Mouse (Mus musculus) heart, adult 9 months (tissue): ENCODE results near the gene Cyp27b1.
A peak's percentile ranks its signal among the peaks of the same experiment; 100 is the strongest.

Experiments
- DNase-seq, 2 experiments: peaks; one replicate each; pipeline ENCODE4 v3.0.0; 2022; ENCODE audit warnings: low spot score in 2 of 2

Cyp27b1 gene

GRCm38 (mm10) chr10:127047954-127048353, at the start of gene Cyp27b1:
Gene Cyp27b1, plus strand, starts transcription at chr10:127048250.
- DNase-seq, result no peak

DNA sequence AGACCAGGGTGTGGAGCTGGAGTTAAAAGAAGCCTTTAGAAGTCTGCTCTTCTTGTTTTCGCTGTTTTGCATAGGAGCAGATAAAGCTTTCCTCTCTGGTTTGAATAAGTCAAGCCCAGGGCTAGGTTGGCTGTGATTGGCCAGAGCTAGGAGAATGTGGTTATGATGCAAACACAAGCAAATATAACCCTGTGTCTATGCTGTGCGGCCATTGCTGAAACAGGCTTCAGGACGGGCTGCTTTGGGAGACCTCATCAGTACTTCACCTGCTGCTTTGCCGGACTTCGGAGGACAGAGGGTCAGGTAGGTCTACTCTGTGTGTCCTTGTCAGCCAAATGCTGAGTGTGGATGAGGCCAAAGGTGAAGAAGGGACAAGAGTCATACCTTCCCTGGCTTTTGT, 47.5 kb upstream of the Cyp27b1 start, which contains the start of gene Avil:
TSS of gene Avil (plus strand) at position 181 of the 400 bp plus-strand sequence.
- DNase-seq, result no peak

DNA sequence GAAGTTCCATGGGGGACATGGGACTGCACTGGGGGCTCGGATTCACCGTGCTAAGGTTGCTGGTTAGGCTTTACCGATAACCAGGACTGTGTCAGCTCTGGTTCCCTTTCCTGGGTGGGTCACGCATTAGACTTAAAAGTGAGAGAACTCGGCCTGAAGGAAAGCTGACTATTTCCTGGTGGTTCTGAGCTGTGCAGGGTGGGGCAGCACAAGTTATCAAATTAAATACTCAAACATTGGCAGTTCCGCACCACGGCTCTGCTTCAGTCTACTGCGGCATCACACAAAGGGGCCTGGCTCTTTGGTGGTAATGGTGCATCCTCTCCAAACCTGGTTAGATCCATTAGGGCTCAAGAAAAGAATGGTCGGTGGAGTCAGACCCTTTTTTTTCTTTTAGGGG, 46.8 kb upstream of the Cyp27b1 start:
- no peak for DNase-seq

DNA sequence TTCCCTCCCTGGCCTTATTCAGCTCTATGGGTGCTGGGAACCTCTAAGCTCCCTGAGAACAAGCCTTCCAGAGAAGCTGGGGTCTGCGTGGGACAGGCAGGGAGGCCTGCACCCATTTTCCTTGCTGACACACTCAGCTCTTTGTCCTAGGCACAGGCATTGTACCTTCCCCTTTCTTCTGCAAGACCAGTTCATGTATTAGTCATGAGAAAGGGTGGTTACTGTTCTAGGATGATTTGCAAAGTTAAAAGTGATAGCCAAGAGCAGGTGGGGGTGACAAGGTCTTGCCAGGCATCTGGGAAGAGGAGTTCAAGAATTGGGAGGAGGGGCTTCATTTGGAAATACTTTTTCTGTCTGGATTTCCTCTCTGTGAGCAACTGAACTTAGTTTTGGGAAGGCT, 46.0 kb upstream of the Cyp27b1 start:
- no peak for DNase-seq

GRCm38 (mm10) chr10:127002765-127003164, 45.3 kb upstream of the Cyp27b1 start:
- DNase-seq, result no peak

- DNase-seq, result no peak
Observed at GRCm38 (mm10) chr10:127003334-127003733, 44.7 kb upstream of the Cyp27b1 start.

DNA sequence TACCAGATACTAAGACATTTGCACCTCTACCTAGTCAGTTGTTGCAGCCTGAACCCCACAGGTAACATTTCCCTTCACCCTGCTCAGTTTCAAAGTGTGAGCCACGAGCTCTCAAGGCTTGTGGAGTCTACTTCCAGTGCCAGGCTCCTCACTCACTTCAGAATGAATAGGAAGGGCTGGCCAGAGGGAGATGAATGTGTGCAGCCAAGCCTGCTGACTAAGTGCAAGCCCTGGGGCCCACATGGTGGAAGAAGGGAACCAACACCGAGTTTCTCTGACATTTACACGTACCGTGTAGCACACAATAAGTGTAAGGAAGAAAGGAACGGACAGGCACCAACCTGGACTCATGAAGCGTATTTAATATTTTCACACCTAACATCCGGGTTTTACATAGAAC, 44.2 kb upstream of the Cyp27b1 start:
- DNase-seq, result no peak

DNA sequence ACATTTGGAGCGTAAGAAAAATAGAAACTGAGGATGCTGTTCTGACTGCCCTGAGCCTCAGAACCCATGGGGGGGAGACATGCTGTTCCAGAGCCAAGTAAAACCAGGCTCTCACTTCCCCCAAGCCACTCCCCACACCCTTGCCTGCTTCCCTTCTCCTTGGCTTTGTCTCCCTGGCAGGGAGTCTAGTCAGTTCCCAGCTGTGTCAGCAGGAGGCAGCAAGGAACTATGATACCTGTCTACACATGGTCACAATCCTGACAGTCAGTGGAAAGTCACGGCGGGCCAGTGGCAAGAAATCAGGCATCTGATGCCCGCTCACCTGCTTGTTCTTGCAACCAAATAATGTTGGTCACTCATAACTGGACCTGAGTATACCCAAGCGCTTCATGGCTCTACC, 31.6 kb upstream of the Cyp27b1 start:
- DNase-seq, result no peak

- DNase-seq, result no peak
Observed at GRCm38 (mm10) chr10:127017071-127017470, 31.0 kb upstream of the Cyp27b1 start.

DNA sequence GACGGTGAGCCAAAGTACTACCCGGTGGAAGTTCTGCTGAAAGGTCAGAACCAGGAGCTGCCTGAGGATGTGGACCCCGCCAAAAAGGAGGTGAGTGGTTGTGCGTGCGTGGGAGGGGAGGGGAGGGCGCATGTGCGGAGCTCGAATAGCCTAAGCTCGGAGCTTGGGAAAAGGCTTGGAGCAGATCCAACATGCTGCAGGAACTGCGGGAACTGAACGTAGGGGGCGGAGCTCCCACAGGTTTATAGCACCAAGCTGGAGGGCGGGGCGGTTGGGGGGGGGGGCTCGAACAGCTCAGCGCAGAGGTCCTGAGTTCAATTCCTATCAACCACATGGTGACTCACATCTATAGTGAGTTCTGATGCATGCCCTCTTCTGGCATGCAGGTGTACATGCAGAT, 29.6 kb upstream of the Cyp27b1 start:
- no peak for DNase-seq

DNA sequence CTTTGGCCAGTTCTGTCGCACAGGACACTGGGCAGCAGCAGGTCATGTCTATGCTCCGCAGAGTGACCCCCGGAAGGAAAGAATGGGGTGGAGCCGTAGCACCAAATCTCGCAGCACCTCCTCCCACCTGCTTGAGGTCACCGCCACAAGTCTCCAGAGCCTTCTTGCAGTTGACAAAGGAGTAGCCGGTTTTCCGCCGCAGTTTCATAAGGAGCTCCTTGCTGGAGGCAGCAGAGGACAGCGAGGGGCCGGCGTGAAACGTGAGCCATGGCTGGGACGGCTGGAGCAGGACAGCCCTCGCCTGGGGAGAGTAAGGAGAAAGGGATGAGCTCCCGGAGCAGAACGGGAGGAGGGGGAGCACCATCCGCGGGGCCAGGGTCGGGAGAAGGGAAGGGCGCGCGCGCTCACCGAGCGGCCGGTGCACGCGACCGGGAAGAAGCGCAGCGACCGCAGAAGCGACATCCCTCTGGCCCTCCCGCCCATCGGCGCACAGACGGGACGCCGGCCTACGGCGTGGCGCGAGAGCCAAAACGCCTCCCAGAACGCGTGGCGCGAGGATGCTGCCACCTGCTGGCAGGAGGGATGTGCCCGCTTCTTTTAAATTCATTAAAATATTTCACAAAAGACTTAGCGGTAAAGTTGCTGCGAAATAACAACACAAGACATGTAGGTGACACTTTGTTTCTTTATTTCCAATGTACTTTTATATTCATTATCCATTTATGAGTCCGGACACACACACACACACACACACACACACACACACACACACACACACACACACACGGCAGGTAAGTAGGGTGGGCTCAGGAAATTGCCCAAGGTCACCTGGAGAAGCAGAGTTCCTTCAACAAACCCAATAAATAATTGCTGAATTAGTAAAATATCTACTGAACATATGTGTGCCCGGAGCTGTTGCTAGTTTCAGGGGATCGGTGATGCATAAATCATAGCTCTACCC, 17.4 kb upstream of the Cyp27b1 start, which contains the start of gene Tsfm:
TSS of gene Tsfm (minus strand) at position 505 of the 961 bp plus-strand sequence.
- peak; percentile 76 to 88 for DNase-seq

- DNase-seq, result no peak
Observed at GRCm38 (mm10) chr10:127033301-127033741, 14.7 kb upstream of the Cyp27b1 start.

DNA sequence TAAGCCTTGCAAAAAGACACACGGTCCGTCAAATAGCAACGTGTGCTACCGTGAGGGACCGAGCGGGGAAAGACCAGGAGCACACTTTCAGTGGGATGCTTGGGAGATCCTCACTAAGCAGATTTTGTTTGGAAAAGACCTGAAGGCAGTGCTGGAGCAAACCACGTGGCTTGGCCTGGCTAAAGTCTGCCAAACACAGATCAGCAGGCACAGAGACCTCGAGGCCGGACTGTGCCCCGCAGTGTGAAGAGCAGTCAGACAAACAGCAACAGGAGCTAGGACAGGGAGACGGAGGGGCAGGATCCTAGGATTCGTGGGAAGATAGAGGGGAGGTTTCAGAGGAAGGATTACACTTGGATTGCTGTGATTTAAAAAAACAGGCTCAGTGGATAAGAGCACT, 11.8 kb upstream of the Cyp27b1 start:
- no peak for DNase-seq

- no peak for DNase-seq
Observed at GRCm38 (mm10) chr10:127037641-127038040, 10.4 kb upstream of the Cyp27b1 start.

GRCm38 (mm10) chr10:127040569-127041214, 7.4 kb upstream of the Cyp27b1 start:
- no peak for DNase-seq

- peak in 1 of 2 experiments; percentile 35 for DNase-seq
Observed at GRCm38 (mm10) chr10:127041274-127041766, 6.7 kb upstream of the Cyp27b1 start, which contains the start of the genes Mettl1 and Eef1akmt3. Gene Mettl1, plus strand, starts transcription at chr10:127041414. Gene Eef1akmt3, minus strand, starts transcription at chr10:127041513.

DNA sequence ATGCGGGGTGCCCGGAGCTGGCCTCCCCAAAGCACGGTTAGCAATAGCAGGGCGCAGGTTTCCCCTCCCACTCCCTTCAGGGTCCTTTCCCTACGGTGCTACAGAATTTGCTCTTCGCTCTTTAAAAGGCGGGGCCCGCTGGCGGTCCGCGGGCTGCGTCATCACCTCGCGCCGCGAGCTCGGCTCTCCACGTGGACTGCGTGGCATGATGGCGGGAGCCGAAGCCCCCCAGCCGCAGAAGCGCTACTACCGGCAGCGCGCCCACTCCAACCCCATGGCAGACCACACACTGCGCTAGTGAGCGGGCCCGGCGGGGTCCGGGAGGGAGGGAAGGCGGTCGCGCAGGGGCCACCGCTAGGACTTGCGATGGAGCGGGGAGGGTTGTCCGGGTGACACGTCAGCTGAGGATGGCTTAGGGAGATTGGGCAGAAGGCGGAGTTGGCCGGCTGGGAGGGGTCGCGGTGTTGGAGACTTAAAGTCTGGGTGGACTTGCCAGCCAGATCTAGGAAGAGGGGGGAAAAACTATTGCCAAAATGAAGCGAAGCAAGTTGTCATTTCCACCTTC, 6.2 kb upstream of the Cyp27b1 start:
- peak; percentile 81 to 87 for DNase-seq

DNA sequence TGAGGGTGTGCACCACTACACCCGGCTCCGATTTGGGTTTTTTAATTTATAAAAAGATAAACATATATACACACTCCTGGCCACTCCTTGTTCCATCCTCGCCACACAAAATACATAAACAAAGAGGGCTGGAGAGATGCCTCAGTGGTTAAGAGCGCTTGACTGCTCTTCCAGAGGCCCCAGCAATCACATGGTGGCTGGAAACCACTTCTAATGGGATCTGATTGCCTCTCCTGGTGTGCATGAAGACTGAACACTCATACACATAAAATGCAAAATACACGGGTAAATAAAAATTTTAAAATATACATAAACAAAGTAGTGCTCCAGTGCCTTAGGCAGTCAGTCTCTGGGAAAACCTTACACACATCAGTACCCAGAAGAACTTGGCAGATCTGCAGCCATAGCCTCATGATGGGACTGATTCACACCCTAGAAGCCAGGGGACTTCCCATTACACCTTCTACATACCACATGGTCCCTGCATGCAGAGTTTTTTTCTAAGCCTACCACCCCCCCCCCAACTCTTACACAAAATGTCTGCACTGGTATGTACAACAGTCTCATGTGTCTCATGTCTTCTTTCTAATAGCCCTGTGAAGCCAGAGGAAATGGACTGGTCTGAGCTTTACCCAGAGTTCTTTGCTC, 5.5 kb upstream of the Cyp27b1 start:
- no peak for DNase-seq

DNA sequence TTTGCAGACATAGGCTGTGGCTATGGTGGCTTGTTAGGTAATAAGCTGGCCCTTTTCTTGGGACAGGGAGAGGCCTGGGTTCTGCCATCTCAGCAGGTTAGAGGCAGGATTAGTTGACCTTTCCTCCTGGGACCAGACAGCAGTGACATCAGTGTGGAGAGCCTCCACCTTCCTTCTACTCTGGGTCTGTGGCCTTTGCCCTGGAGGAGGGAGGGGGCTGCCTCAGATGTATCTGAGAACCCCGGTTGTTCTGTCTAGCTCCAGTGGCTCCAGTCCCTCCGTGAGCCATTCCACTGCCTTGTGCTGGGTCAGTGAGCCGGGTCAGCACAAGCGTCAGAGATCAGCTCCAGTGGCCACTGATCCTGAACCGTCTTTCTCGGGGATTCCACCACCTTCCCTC, 4.9 kb upstream of the Cyp27b1 start:
- no peak for DNase-seq

- no peak for DNase-seq
Observed at GRCm38 (mm10) chr10:127048608-127049394, 751 bp downstream of the Cyp27b1 start.
